Comparison of ENCODE assay signal across 17 mouse cellular contexts in the genomic region with DNA sequence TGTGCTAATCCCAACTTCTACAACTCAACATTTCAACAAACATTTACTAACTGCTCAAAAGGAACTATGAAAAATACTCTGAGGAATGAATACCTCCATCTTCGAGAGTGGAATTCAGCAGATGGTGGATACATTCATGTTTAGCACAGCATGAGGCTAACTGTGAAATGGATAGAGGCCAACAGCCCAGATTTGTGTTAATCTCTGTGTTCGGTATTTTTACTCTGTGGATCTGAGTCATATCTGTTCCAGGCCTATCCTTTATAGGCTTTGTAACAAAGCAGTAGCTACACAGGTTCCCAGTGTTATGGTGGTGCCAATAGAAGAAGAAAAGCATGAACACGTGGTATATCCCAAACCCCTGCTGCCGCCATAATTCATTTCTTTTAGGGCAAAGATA.
A peak's percentile ranks its signal among the peaks of the same experiment; 100 is the strongest.
DNase-seq lines count a peak whose midpoint lies in the region.
"Had no signal": no experiment of that assay in that cellular context is flagged by ENCODE, and none has a peak within 500 bp of the region (broad histone marks: within the 10 kb centered on the region; RNA-seq: fewer than 3 reads in every experiment).

No protein-coding gene starts in this region.

- DNase-seq in cerebellum, postnatal 36 days = peak; percentile 10 to 25
- no peak for DNase-seq in cerebellum, adult 8-10 months
- peak; percentile 33 for DNase-seq in layer of hippocampus, adult 9-11 months
- no peak for DNase-seq in layer of hippocampus, adult 9-10 months (ENCODE audit: low spot score)
- peak; percentile 26 to 73 for DNase-seq in frontal cortex, postnatal 36 days (ENCODE audit: low spot score in 2 of 2)
- DNase-seq in right cerebral cortex, postnatal 10 days (ENCODE audit: low spot score in 2 of 2) = peak; percentile 50 to 70
- no peak for DNase-seq in thymus, adult 18-20 months
- DNase-seq in kidney, adult 18-20 months = no peak
- DNase-seq: adrenal gland, adult 8-10 months; heart, postnatal 36 days; kidney, adult 9 months; kidney, postnatal 36 days; liver; liver, postnatal 0 days; lung, postnatal 14 days; spleen, adult 18-20 months; thymus, postnatal 14 days had no signal

Comparison
In these comparisons a context has a peak if more than half of its experiments do, and no peak if none do; other contexts are left out.
1. DNase-seq: peak in cerebellum, postnatal 36 days (2 of 2), layer of hippocampus, adult 9-11 months (single experiment), frontal cortex, postnatal 36 days (2 of 2) and right cerebral cortex, postnatal 10 days (2 of 2); none in cerebellum, adult 8-10 months (single experiment), layer of hippocampus, adult 9-10 months (single experiment), thymus, adult 18-20 months (0 of 2) and kidney, adult 18-20 months (single experiment).